Mouse (Mus musculus): ENCODE measurements around the gene Mafb. TPM values are rescaled to one million over a fixed set of nuclear protein-coding genes. Genes with fewer than 3 reads are reported as not detected.

The Mafb gene
- polyA plus RNA-seq, 1 experiment from 2014 or later: 31.5 TPM

DNA sequence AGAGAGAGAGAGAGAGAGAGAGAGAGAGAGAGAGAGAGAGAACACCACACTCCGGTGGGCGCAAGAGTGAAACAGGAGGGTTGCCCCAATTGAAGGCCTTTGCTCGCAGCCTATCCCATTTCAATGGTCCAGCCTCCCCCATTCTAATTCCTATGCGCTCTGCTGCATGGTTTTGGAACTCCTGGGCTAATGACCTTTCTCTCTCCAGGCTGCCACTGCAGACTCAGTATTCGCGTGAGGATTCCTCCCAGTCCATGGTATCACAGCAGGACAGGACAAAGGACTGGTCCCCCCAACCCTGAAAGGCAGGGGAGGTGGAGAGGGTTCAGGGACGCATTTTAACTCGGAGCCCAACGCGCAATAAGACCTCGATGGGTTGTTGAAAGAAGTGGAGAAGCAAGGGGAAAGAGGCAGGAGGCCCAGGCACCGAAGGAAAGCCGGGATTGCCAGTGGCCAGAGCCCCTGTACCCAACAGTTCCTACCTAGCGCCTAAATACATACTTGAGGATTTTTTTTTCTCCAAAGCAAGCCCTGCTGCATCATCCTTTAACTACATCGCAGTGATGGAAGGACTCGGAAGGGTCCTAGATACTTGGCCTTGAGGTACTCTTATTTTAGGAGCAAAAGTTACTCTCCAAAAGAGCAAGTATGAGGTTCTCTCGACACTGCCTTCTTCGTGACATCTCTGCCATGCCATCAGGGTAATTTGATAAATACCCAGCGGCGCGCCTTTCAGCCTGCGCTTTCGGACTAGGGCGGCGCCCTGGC, 3.0 kb upstream of the Mafb start:
- Histone ChIP-seq H3K27ac (no peak overlapping the region), H3K4me3 (replicated peaks; ENCODE audit: low read depth, low read length) (no peak overlapping the region), H3K4me2 (ENCODE audit: low read length) (peak overlapping the region; percentile 93), H3K4me1 (replicated peaks; ENCODE audit: insufficient read depth, low read length) (peaks cover 19% of the 10 kb centered on the region), H3K9me3 (replicated peaks; ENCODE audit: low read length) (no peaks in the 10 kb centered on the region), H3K36me3 (ENCODE audit: insufficient read depth, low read length) (no peaks in the 10 kb centered on the region), H3K9ac (ENCODE audit: low read depth, low read length) (no peak overlapping the region), H3K27me3 (ENCODE audit: insufficient read depth, low read length) (peaks cover 49% of the 10 kb centered on the region)
- ATAC-seq (replicated peaks; ENCODE audit: low FRiP score, low read depth) (no peak), DNase-seq (ENCODE audit: low spot score) (no peak)
- no peak for TF ChIP-seq CTCF (IDR thresholded peaks at IDR 0.05; ENCODE audit: low read depth)
- 5% methylated on average over 25 of the region's 25 CpGs for WGBS

DNA sequence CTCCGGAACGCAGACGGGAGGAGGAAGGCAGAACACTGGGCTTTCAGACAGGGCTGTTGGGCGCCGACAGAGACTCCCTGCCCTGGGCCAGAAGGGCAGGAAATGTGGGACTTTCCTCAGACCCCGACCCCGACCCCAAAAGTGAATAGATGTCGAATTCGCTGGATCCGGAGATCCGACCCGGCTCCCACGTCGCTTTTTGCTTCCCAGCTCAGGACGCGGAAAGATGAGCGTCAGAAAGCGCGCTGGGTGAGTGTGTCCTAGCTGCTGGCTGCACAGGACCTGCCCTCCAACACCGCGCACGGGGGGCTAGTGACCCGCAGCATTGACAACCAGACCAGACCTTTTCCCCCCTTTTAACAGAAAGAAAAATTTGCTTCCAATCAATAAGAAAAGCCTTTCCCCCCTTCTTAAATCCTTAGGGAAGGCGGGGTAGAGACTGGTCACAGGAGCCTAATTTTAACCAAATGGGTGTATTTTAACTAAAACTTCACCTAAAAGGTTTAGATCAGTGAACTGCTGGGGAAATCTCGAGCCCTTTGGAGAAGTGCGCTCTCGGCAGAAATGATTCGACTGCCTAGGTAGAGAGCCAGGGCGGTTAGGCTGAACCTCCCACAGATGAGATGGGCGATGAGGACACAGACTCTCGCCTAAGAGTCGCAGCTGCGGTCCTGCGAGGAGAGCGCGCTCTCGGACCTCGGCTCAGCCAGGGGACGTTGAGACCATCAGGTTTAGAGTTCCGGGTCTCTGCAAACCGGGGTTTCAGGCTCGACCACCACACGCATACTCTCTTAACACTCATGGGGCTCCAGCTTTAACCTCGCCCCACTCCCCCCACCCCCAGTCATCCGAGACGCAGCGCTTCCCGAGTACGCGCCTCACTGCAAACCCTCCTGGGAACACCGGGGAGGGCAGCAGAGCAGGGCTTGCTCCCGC, 1.8 kb upstream of the Mafb start:
- Histone ChIP-seq H3K4me2 (ENCODE audit: low read length) (peak overlapping the region; percentile 93), H3K4me1 (replicated peaks; ENCODE audit: insufficient read depth, low read length) (peaks cover 19% of the 10 kb centered on the region), H3K4me3 (replicated peaks; ENCODE audit: low read depth, low read length) (peak overlapping the region; percentile 30), H3K9ac (ENCODE audit: low read depth, low read length) (no peak overlapping the region), H3K27ac (no peak overlapping the region), H3K36me3 (ENCODE audit: insufficient read depth, low read length) (no peaks in the 10 kb centered on the region), H3K27me3 (ENCODE audit: insufficient read depth, low read length) (peaks cover 53% of the 10 kb centered on the region), H3K9me3 (replicated peaks; ENCODE audit: low read length) (no peaks in the 10 kb centered on the region)
- WGBS: under 1% methylated on average over 52 of the region's 52 CpGs
- no peak for DNase-seq (ENCODE audit: low spot score)
- no peak for TF ChIP-seq CTCF (IDR thresholded peaks at IDR 0.05; ENCODE audit: low read depth)
- ATAC-seq (replicated peaks; ENCODE audit: low FRiP score, low read depth): no peak

DNA sequence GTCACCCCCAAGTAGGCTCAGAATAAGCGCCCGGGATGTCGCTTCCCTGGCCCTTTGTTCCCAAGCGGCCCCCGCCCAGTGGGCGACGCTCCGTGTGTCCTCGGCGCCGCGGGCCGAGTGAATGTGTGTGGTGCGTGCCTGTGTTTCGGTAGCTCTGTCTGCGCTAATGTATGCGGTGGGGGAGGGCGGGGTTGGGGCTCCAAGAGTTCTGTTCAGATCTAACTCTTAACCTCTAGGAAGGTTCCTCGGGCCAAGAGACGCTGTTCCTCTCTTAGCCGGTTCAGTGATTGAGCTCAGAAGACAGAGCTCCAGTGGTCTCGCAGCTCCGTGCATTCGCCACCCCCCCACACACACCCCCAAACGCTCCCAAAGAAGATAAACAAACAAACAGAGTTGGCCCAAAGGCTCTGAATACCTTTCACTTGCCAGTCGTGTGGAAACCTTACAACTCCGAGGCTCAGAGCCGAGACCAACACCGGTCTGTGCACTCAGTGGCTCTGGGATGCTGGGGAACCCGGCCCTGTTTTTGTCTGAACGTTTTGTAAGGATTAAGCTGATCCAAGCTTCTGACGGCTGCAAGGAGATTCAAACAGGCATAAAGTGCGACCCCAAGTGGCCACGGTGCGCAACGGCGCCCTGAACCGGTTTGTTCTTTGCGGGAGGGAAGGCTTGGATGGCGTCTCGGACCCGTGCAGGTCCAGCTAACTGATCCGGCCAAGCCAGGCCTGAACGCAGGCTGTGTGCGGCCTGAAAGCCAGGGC, 763 bp upstream of the Mafb start:
- WGBS: 0% methylated on average over 45 of the region's 45 CpGs

DNA sequence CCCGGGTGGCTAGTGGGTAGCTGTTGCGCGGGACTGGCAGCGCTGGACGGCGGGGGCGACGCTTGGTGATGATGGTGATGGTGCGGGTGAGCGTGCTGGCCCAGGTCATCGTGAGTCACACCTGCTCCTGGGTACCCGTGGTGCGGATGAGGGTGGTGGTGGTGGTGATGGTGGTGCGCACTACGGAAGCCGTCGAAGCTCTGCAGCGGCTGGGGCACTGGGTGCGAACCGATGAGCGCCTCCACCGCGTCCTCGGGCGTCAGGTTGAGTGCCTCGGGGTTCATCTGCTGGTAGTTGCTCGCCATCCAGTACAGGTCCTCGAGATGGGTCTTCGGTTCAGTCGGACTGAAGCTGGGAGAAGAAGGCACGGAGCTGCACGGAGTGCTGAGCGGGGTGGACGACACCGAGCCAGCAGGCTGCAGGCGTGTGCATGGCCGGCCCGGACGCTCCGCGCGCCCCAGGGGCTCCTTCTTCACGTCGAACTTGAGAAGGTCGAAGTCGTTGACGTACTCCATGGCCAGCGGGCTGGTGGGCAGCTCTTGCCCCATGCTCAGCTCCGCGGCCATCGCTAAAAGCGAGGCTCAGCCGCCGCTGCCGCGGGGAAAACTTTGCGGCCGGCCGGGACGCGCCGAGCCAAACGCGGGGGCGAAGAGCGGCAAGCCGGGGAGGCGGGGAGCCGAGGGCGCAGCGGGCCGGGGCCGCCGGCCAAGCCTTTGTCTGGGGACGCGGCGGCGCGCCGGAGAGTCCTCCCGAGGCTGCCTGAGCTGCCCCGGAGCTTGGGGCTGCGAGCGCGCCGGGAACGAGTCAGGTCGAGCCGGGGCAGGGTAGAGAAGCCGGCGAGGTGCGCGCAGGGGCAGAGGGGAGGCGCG, 520 bp downstream of the Mafb start:
- Histone ChIP-seq H3K4me1 (replicated peaks; ENCODE audit: insufficient read depth, low read length) (peaks cover 19% of the 10 kb centered on the region), H3K9ac (ENCODE audit: low read depth, low read length) (peak overlapping the region; percentile 67), H3K4me2 (ENCODE audit: low read length) (peak overlapping the region; percentile 93), H3K9me3 (replicated peaks; ENCODE audit: low read length) (no peaks in the 10 kb centered on the region), H3K4me3 (replicated peaks; ENCODE audit: low read depth, low read length) (peak overlapping the region; percentile 50), H3K27ac (peak overlapping the region; percentile 78), H3K27me3 (ENCODE audit: insufficient read depth, low read length) (peaks cover 58% of the 10 kb centered on the region), H3K36me3 (ENCODE audit: insufficient read depth, low read length) (no peaks in the 10 kb centered on the region)
- ATAC-seq (replicated peaks; ENCODE audit: low FRiP score, low read depth) (peak; percentile 11), DNase-seq (ENCODE audit: low spot score) (no peak)
- WGBS: 1% methylated on average over 90 of the region's 95 CpGs
- TF ChIP-seq CTCF (IDR thresholded peaks at IDR 0.05; ENCODE audit: low read depth): no peak

More for the DNA sequence above, 763 bp upstream of the Mafb start:
- peaks cover 19% of the 10 kb centered on the region for H3K4me1 ChIP-seq (replicated peaks; ENCODE audit: insufficient read depth, low read length)
- H3K9ac ChIP-seq (ENCODE audit: low read depth, low read length): peak overlapping the region; percentile 67
- H3K9me3 ChIP-seq (replicated peaks; ENCODE audit: low read length): no peaks in the 10 kb centered on the region
- TF ChIP-seq CTCF (IDR thresholded peaks at IDR 0.05; ENCODE audit: low read depth): peak; percentile 97
- H3K27me3 ChIP-seq (ENCODE audit: insufficient read depth, low read length): peaks cover 58% of the 10 kb centered on the region
- H3K4me2 ChIP-seq (ENCODE audit: low read length): peak overlapping the region; percentile 93
- DNase-seq (ENCODE audit: low spot score) (peak; percentile 95), ATAC-seq (replicated peaks; ENCODE audit: low FRiP score, low read depth) (peak; percentile 43)
- H3K27ac ChIP-seq: peak overlapping the region; percentile 78
- H3K4me3 ChIP-seq (replicated peaks; ENCODE audit: low read depth, low read length): peak overlapping the region; percentile 50
- no peaks in the 10 kb centered on the region for H3K36me3 ChIP-seq (ENCODE audit: insufficient read depth, low read length)

DNA sequence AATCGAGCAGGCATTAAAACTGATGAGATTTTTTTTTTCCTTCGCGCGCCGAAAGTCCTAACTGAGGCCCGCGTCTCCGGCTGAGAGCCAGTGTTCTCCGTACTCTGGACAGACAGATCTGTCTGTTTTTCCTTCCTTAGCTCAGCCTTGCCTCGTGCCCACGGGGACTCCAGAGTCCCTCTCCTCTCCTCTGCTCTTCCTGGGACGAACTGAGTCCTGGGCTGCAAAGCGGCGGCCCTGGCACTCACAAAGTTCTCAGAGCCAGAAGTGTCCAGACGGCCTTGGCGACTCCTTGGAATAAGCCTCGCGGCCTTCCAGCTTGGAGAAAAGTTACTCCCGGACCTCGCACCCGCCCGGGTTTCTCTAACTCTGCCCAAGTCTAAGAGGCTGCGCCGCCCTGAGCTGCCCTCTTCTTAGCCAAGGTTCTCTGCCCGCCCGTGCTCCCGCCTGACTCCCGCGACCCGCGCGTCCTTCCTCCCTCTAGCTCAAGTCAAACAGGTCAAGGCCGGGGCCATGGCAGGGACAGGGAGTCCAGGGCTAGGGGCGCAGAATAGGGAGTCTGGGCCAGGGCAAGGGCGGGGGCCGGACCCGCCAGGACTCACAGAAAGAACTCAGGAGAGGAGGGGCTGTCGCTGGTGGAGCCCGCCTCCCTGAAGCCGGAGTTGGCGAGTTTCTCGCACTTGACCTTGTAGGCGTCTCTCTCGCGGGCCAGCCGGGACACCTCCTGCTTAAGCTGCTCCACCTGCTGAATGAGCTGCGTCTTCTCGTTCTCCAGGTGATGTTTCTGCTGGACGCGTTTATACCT, 1.6 kb downstream of the Mafb start:
- DNase-seq (ENCODE audit: low spot score) (no peak), ATAC-seq (replicated peaks; ENCODE audit: low FRiP score, low read depth) (no peak)
- peaks cover 58% of the 10 kb centered on the region for H3K27me3 ChIP-seq (ENCODE audit: insufficient read depth, low read length)
- peak overlapping the region; percentile 50 for H3K4me3 ChIP-seq (replicated peaks; ENCODE audit: low read depth, low read length)
- under 1% methylated on average over 48 of the region's 50 CpGs for WGBS
- peak overlapping the region; percentile 6; the same call in 1 of the 2 replicates for H3K27ac ChIP-seq
- peak overlapping the region; percentile 93 for H3K4me2 ChIP-seq (ENCODE audit: low read length)
- no peak for TF ChIP-seq CTCF (IDR thresholded peaks at IDR 0.05; ENCODE audit: low read depth)
- H3K9me3 ChIP-seq (replicated peaks; ENCODE audit: low read length): no peaks in the 10 kb centered on the region
- H3K9ac ChIP-seq (ENCODE audit: low read depth, low read length): peak overlapping the region; percentile 67
- H3K4me1 ChIP-seq (replicated peaks; ENCODE audit: insufficient read depth, low read length): peaks cover 19% of the 10 kb centered on the region
- no peaks in the 10 kb centered on the region for H3K36me3 ChIP-seq (ENCODE audit: insufficient read depth, low read length)
